ENCODE assay signal across 15 mouse cellular contexts in genomic region chr17:50341850-50342544, GRCm38 (mm10). TPM values are rescaled to one million over a fixed set of nuclear protein-coding genes. Genes with fewer than 3 reads are reported as not detected.
DNase-seq lines count a peak whose midpoint lies in the region; ATAC-seq and TF ChIP-seq lines count a peak whose summit lies in the region.
"Had no signal": no experiment of that assay in that cellular context is flagged by ENCODE, and none has a peak within 500 bp of the region (broad histone marks: within the 10 kb centered on the region; RNA-seq: fewer than 3 reads in every experiment).

No protein-coding gene starts in this region.

- no peak overlapping the region for H3K4me3 ChIP-seq in embryonic facial prominence, embryonic 11.5 days (ENCODE audit: low read depth, low read length)
- H3K4me3 ChIP-seq in embryonic facial prominence, embryonic 10.5 days, result no peak overlapping the region
- no peak overlapping the region for H3K4me3 ChIP-seq in hindbrain, embryonic 16.5 days (ENCODE audit: low read length)
- H3K4me3 ChIP-seq in liver, postnatal 0 days (ENCODE audit: low read depth, low read length), result no peak overlapping the region
- H3K4me3 ChIP-seq: limb, embryonic 10.5 days; liver, embryonic 13.5 days had no signal

- no peak for TF ChIP-seq CTCF in liver, postnatal 0 days (IDR thresholded peaks at IDR 0.05; ENCODE audit: low read depth)

- no peak for ATAC-seq in embryonic facial prominence, embryonic 11.5 days (replicated peaks; ENCODE audit: insufficient number of reproducible peaks, low FRiP score, low TSS enrichment, low read depth)
- peak; percentile 54; the same call in 1 of the 2 replicates for ATAC-seq in hindbrain, embryonic 16.5 days
- ATAC-seq in liver, postnatal 0 days, result no peak

- 76% methylated on average over 11 of the region's 11 CpGs for WGBS in embryonic facial prominence, embryonic 11.5 days
- WGBS in embryonic facial prominence, embryonic 10.5 days, result 81% methylated on average over 11 of the region's 11 CpGs
- WGBS in hindbrain, embryonic 16.5 days, result 50% methylated on average over 11 of the region's 11 CpGs
- WGBS in liver, postnatal 0 days (ENCODE audit: insufficient replicate concordance), result 84% methylated on average over 11 of the region's 11 CpGs

- no peak overlapping the region for H3K27ac ChIP-seq in embryonic facial prominence, embryonic 11.5 days (replicated peaks; ENCODE audit: low read depth, low read length)
- no peak overlapping the region for H3K27ac ChIP-seq in embryonic facial prominence, embryonic 10.5 days (replicated peaks)
- H3K27ac ChIP-seq in hindbrain, embryonic 16.5 days (ENCODE audit: low read depth, low read length), result no peak overlapping the region
- no peak overlapping the region for H3K27ac ChIP-seq in liver, postnatal 0 days (ENCODE audit: low read depth)
- H3K27ac ChIP-seq: limb, embryonic 10.5 days; liver, embryonic 13.5 days had no signal

- no peak overlapping the region for H3K9ac ChIP-seq in embryonic facial prominence, embryonic 11.5 days (replicated peaks; ENCODE audit: low read length)
- no peak overlapping the region for H3K9ac ChIP-seq in hindbrain, embryonic 16.5 days (ENCODE audit: low read depth, low read length)
- H3K9ac ChIP-seq in liver, postnatal 0 days (replicated peaks), result no peak overlapping the region
- H3K9ac ChIP-seq: liver, embryonic 13.5 days had no signal

- H3K36me3 ChIP-seq in embryonic facial prominence, embryonic 11.5 days (replicated peaks; ENCODE audit: control insufficient read depth, insufficient read depth, low read depth, low read length), result no peaks in the 10 kb centered on the region
- H3K36me3 ChIP-seq in embryonic facial prominence, embryonic 10.5 days (replicated peaks), result no peaks in the 10 kb centered on the region
- H3K36me3 ChIP-seq in hindbrain, embryonic 16.5 days (ENCODE audit: control insufficient read depth, insufficient read depth, low read length), result no peaks in the 10 kb centered on the region
- no peaks in the 10 kb centered on the region for H3K36me3 ChIP-seq in liver, postnatal 0 days (replicated peaks; ENCODE audit: insufficient read depth, low read length)
- H3K36me3 ChIP-seq: limb, embryonic 10.5 days; liver, embryonic 13.5 days had no signal

- peak; percentile 23 for DNase-seq in embryonic facial prominence, embryonic 11.5 days (ENCODE audit: low spot score)
- DNase-seq in embryonic facial prominence, embryonic 10.5 days (ENCODE audit: low spot score), result no peak
- DNase-seq in retina, postnatal 1 day, result peak; percentile 11
- no peak for DNase-seq in retina, embryonic 14.5 days (ENCODE audit: low spot score)
- DNase-seq in frontal cortex, postnatal 25 days (ENCODE audit: low spot score in 2 of 2), result no peak
- no peak for DNase-seq in adrenal gland, postnatal 25 days
- DNase-seq in liver, postnatal 0 days, result no peak
- DNase-seq: adrenal gland, adult 8-10 months; cerebellum, adult 9-10 months; kidney, adult 9 months; liver, embryonic 13.5 days; lung, postnatal 10 days; thymus, adult 18-20 months had no signal

- no peaks in the 10 kb centered on the region for H3K4me1 ChIP-seq in embryonic facial prominence, embryonic 11.5 days (ENCODE audit: control insufficient read depth, insufficient read depth, low read length)
- H3K4me1 ChIP-seq in embryonic facial prominence, embryonic 10.5 days, result peaks cover 8% of the 10 kb centered on the region; the same call in 1 of the 2 replicates
- no peaks in the 10 kb centered on the region for H3K4me1 ChIP-seq in hindbrain, embryonic 16.5 days (ENCODE audit: control insufficient read depth, insufficient read depth, low read depth, low read length)
- H3K4me1 ChIP-seq in liver, postnatal 0 days (ENCODE audit: insufficient read depth), result no peaks in the 10 kb centered on the region

- H3K9me3 ChIP-seq in embryonic facial prominence, embryonic 11.5 days (replicated peaks; ENCODE audit: control insufficient read depth, low read length), result no peaks in the 10 kb centered on the region
- H3K9me3 ChIP-seq in embryonic facial prominence, embryonic 10.5 days, result no peaks in the 10 kb centered on the region
- H3K9me3 ChIP-seq in hindbrain, embryonic 16.5 days (ENCODE audit: control insufficient read depth, low read length), result no peaks in the 10 kb centered on the region
- H3K9me3 ChIP-seq in liver, postnatal 0 days (ENCODE audit: low read length), result no peaks in the 10 kb centered on the region
- H3K9me3 ChIP-seq: limb, embryonic 10.5 days; liver, embryonic 13.5 days had no signal

- no peak overlapping the region for H3K4me2 ChIP-seq in embryonic facial prominence, embryonic 11.5 days (ENCODE audit: low read depth, low read length)
- no peak overlapping the region; the same call in 1 of the 2 replicates for H3K4me2 ChIP-seq in hindbrain, embryonic 16.5 days (ENCODE audit: low read length)
- no peak overlapping the region for H3K4me2 ChIP-seq in liver, postnatal 0 days (ENCODE audit: low read depth, low read length)
- H3K4me2 ChIP-seq: liver, embryonic 13.5 days had no signal

- no peak for TF ChIP-seq EP300 in liver, postnatal 0 days (IDR thresholded peaks at IDR 0.05; ENCODE audit: low read depth)

- no peaks in the 10 kb centered on the region for H3K27me3 ChIP-seq in embryonic facial prominence, embryonic 11.5 days (ENCODE audit: control insufficient read depth, insufficient read depth, low read length)
- H3K27me3 ChIP-seq in embryonic facial prominence, embryonic 10.5 days (replicated peaks; ENCODE audit: low read depth, poor library complexity, severe bottlenecking), result no peaks in the 10 kb centered on the region
- no peaks in the 10 kb centered on the region for H3K27me3 ChIP-seq in hindbrain, embryonic 16.5 days (replicated peaks; ENCODE audit: control insufficient read depth, insufficient read depth, low read length)
- H3K27me3 ChIP-seq in liver, postnatal 0 days (ENCODE audit: insufficient read depth, low read length), result no peaks in the 10 kb centered on the region
- H3K27me3 ChIP-seq: liver, embryonic 13.5 days had no signal

RNA-seq across cellular contexts. Expression of gene Dazl, which starts 48.6 kb away (rescaled TPM):
- 0.60 TPM in 1 of 2 replicates, not detected in the other for polyA plus RNA-seq in embryonic facial prominence, embryonic 11.5 days (2014; fragmentation: Nextera tagmentation; extraction: Ambion mirVana)
- 0.52 TPM in 1 of 2 replicates, not detected in the other for polyA plus RNA-seq in embryonic facial prominence, embryonic 10.5 days (2016; fragmentation: Nextera tagmentation; extraction: Ambion mirVana)
- 0.50 and 0.69 TPM in 2 replicates for polyA plus RNA-seq in hindbrain, embryonic 16.5 days (2015; fragmentation: Nextera tagmentation; extraction: Ambion mirVana)
- 0.18 and 1.6 TPM in 2 replicates for total RNA-seq in adrenal gland, postnatal 25 days (2021)
- polyA plus RNA-seq in liver, postnatal 0 days (2015; fragmentation: Nextera tagmentation; extraction: Ambion mirVana), result not detected in 2 replicates
- polyA plus RNA-seq: limb, embryonic 10.5 days had no signal

Comparison
In these comparisons a context has a peak if more than half of its experiments do, and no peak if none do; other contexts are left out.
1. DNase-seq: peak in embryonic facial prominence, embryonic 11.5 days (single experiment) and retina, postnatal 1 day (single experiment); none in embryonic facial prominence, embryonic 10.5 days (single experiment), retina, embryonic 14.5 days (single experiment), frontal cortex, postnatal 25 days (0 of 2), adrenal gland, postnatal 25 days (single experiment) and liver, postnatal 0 days (single experiment).